In genomic region chr1:97128201-97128600, GRCm38 (mm10) we compare ENCODE assay signal across 26 mouse cellular contexts. TPM values are rescaled to one million over a fixed set of nuclear protein-coding genes. Genes with fewer than 3 reads are reported as not detected.
"Had no signal": no experiment of that assay in that cellular context is flagged by ENCODE, and none has a peak within 500 bp of the region (broad histone marks: within the 10 kb centered on the region; RNA-seq: fewer than 3 reads in every experiment).

TSS of gene Slco6c1 (minus strand) at chr1:97128301.

- H3K4me3 ChIP-seq: neural tube, embryonic 12.5 days; neural tube, embryonic 13.5 days; neural tube, embryonic 15.5 days; stomach, embryonic 15.5 days had no signal

- H3K36me3 ChIP-seq: neural tube, embryonic 12.5 days; neural tube, embryonic 13.5 days; neural tube, embryonic 15.5 days; stomach, embryonic 15.5 days had no signal

- H3K27me3 ChIP-seq: neural tube, embryonic 12.5 days; neural tube, embryonic 13.5 days; neural tube, embryonic 15.5 days; stomach, embryonic 15.5 days had no signal

- DNase-seq: retina, postnatal 1 day; right cerebral cortex, adult 18-20 months; right cerebral cortex, postnatal 14 days; right cerebral cortex, postnatal 25 days; right cerebral cortex, postnatal 4 days; spleen, adult 18-20 months; thymus, adult 18-20 months; thymus, adult 2 months; thymus, postnatal 14 days; thymus, postnatal 25 days; thymus, postnatal 36 days; thymus, postnatal 4 days had no signal

- H3K27ac ChIP-seq: neural tube, embryonic 12.5 days; neural tube, embryonic 13.5 days; neural tube, embryonic 15.5 days; stomach, embryonic 15.5 days; stomach, postnatal 0 days had no signal

- H3K4me1 ChIP-seq: neural tube, embryonic 12.5 days; neural tube, embryonic 13.5 days; neural tube, embryonic 15.5 days; stomach, embryonic 15.5 days had no signal

RNA-seq across cellular contexts. Expression of gene Slco6c1, which starts in this region (rescaled TPM):
- total RNA-seq: neutrophil, adult 5-6 weeks had no signal
- polyA plus RNA-seq: neural tube, embryonic 11.5 days; neural tube, embryonic 12.5 days; neural tube, embryonic 13.5 days; neural tube, embryonic 14.5 days; neural tube, embryonic 15.5 days; small intestine, adult 2 months; spleen, adult 2 months; stomach, embryonic 14.5 days; stomach, embryonic 15.5 days; stomach, embryonic 16.5 days; stomach, postnatal 0 days; thymus, adult 2 months; thymus, postnatal 0 days; urinary bladder, adult 2 months had no signal
